In genomic region chr6:88688171-88688570, GRCm38 (mm10) we compare ENCODE assay signal across 24 mouse cellular contexts. TPM values are rescaled to one million over a fixed set of nuclear protein-coding genes. Genes with fewer than 3 reads are reported as not detected.
DNase-seq lines count a peak whose midpoint lies in the region; ATAC-seq and TF ChIP-seq lines count a peak whose summit lies in the region.
"Had no signal": no experiment of that assay in that cellular context is flagged by ENCODE, and none has a peak within 500 bp of the region (broad histone marks: within the 10 kb centered on the region; RNA-seq: fewer than 3 reads in every experiment).

No protein-coding gene starts in this region.

- WGBS in kidney, adult 2 months: 64% methylated on average over 11 of the region's 11 CpGs
- 78% methylated on average over 11 of the region's 11 CpGs for WGBS in kidney, embryonic 16.5 days
- WGBS in intestine, embryonic 16.5 days: 55% methylated on average over 11 of the region's 11 CpGs
- WGBS in stomach, postnatal 0 days: 52% methylated on average over 11 of the region's 11 CpGs
- WGBS in forebrain, embryonic 10.5 days: 92% methylated on average over 11 of the region's 11 CpGs

- H3K4me2 ChIP-seq in kidney, embryonic 16.5 days (replicated peaks; ENCODE audit: low read depth, low read length): no peak overlapping the region
- H3K4me2 ChIP-seq in intestine, embryonic 16.5 days (ENCODE audit: low read depth, low read length): no peak overlapping the region
- H3K4me2 ChIP-seq in stomach, postnatal 0 days (replicated peaks; ENCODE audit: low read depth): peak overlapping the region; percentile 14; the same call in 1 of the 2 replicates
- H3K4me2 ChIP-seq: embryonic facial prominence, embryonic 12.5 days; heart, embryonic 11.5 days; hindbrain, embryonic 13.5 days; midbrain, embryonic 12.5 days had no signal

- TF ChIP-seq EP300 in stomach, postnatal 0 days (optimal IDR thresholded peaks at IDR 0.05): no peak

- no peaks in the 10 kb centered on the region for H3K9me3 ChIP-seq in kidney, embryonic 16.5 days (ENCODE audit: low read length)
- no peaks in the 10 kb centered on the region for H3K9me3 ChIP-seq in intestine, embryonic 16.5 days (ENCODE audit: control insufficient read depth, low read length)
- no peaks in the 10 kb centered on the region for H3K9me3 ChIP-seq in stomach, postnatal 0 days (ENCODE audit: control insufficient read depth, low read length)
- no peaks in the 10 kb centered on the region for H3K9me3 ChIP-seq in forebrain, embryonic 10.5 days
- H3K9me3 ChIP-seq: embryonic facial prominence, embryonic 12.5 days; hindbrain, embryonic 13.5 days; midbrain, embryonic 12.5 days had no signal

- no peak for ATAC-seq in kidney, embryonic 16.5 days (ENCODE audit: low FRiP score, low TSS enrichment)
- no peak for ATAC-seq in intestine, embryonic 16.5 days
- ATAC-seq in stomach, postnatal 0 days (ENCODE audit: low FRiP score, low TSS enrichment): no peak
- ATAC-seq: forebrain, embryonic 16.5 days; inflammation-experienced regulatory T-cells, adult 6 months had no signal

- no peak for TF ChIP-seq CTCF in kidney, adult 2 months (conservative IDR thresholded peaks at IDR 0.05; ENCODE audit: insufficient read depth, insufficient read length, low read depth, low read length)
- no peak for TF ChIP-seq CTCF in stomach, postnatal 0 days (IDR thresholded peaks at IDR 0.05; ENCODE audit: low read depth)
- TF ChIP-seq CTCF in gastrocnemius, adult 2 months (IDR thresholded peaks at IDR 0.05): no peak

- intact Hi-C loops in gastrocnemius, adult 2 months (cut with DNase I): no loop called here

- DNase-seq in kidney, adult 2 months: peak; percentile 79
- DNase-seq in kidney, postnatal 14 days: peak; percentile 56
- DNase-seq in stomach, postnatal 0 days (ENCODE audit: low spot score): no peak
- DNase-seq in gastrocnemius, adult 2 months: no peak
- no peak for DNase-seq in forebrain, embryonic 10.5 days (ENCODE audit: extremely low spot score, low spot score)
- DNase-seq: B cell, adult 2 months; cerebellum, adult 9-11 months; heart, postnatal 14 days; left cerebral cortex, postnatal 4 days; liver; retina, postnatal 1 day; thymus, adult 18-20 months; thymus, postnatal 4 days had no signal

- H3K9ac ChIP-seq in kidney, embryonic 16.5 days (replicated peaks; ENCODE audit: low read length): no peak overlapping the region
- no peak overlapping the region for H3K9ac ChIP-seq in intestine, embryonic 16.5 days (ENCODE audit: low read depth, low read length)
- H3K9ac ChIP-seq in stomach, postnatal 0 days (ENCODE audit: low read length): no peak overlapping the region
- H3K9ac ChIP-seq: embryonic facial prominence, embryonic 12.5 days; hindbrain, embryonic 13.5 days; midbrain, embryonic 12.5 days had no signal

- TF ChIP-seq POLR2A in kidney, adult 2 months (IDR thresholded peaks at IDR 0.05; ENCODE audit: low read depth, low read length): no peak

- no peak overlapping the region for H3K4me3 ChIP-seq in kidney, adult 2 months (ENCODE audit: insufficient read depth, low read depth, low read length)
- no peak overlapping the region for H3K4me3 ChIP-seq in kidney, embryonic 16.5 days (ENCODE audit: low read length)
- no peak overlapping the region for H3K4me3 ChIP-seq in intestine, embryonic 16.5 days (ENCODE audit: low read length)
- H3K4me3 ChIP-seq in stomach, postnatal 0 days (ENCODE audit: low read depth, low read length): no peak overlapping the region
- no peak overlapping the region for H3K4me3 ChIP-seq in gastrocnemius, adult 2 months
- H3K4me3 ChIP-seq in forebrain, embryonic 10.5 days: no peak overlapping the region
- H3K4me3 ChIP-seq: embryonic facial prominence, embryonic 12.5 days; hindbrain, embryonic 13.5 days; left cerebral cortex, adult 2 months; midbrain, embryonic 12.5 days had no signal

- H3K27ac ChIP-seq in kidney, adult 2 months (ENCODE audit: insufficient read depth, low read depth, low read length): peak overlapping the region; percentile 19; the same call in 1 of the 2 replicates
- no peak overlapping the region for H3K27ac ChIP-seq in kidney, embryonic 16.5 days (ENCODE audit: low read length)
- H3K27ac ChIP-seq in intestine, embryonic 16.5 days (ENCODE audit: low read length): peak overlapping the region; percentile 92
- H3K27ac ChIP-seq in stomach, postnatal 0 days (replicated peaks): peak overlapping the region; percentile 88
- H3K27ac ChIP-seq in gastrocnemius, adult 2 months: no peak overlapping the region
- no peak overlapping the region for H3K27ac ChIP-seq in forebrain, embryonic 10.5 days
- H3K27ac ChIP-seq: embryonic facial prominence, embryonic 12.5 days; hindbrain, embryonic 13.5 days; left cerebral cortex, adult 2 months; midbrain, embryonic 12.5 days had no signal

- H3K36me3 ChIP-seq in kidney, adult 2 months (ENCODE audit: control insufficient read depth, insufficient read depth, low read length): no peaks in the 10 kb centered on the region
- no peaks in the 10 kb centered on the region for H3K36me3 ChIP-seq in kidney, embryonic 16.5 days (ENCODE audit: insufficient read depth, low read length)
- no peaks in the 10 kb centered on the region for H3K36me3 ChIP-seq in intestine, embryonic 16.5 days (ENCODE audit: control insufficient read depth, insufficient read depth, low read length)
- H3K36me3 ChIP-seq in stomach, postnatal 0 days (ENCODE audit: control insufficient read depth, insufficient read depth, low read length): no peaks in the 10 kb centered on the region
- no peaks in the 10 kb centered on the region for H3K36me3 ChIP-seq in forebrain, embryonic 10.5 days (replicated peaks)
- H3K36me3 ChIP-seq: embryonic facial prominence, embryonic 12.5 days; hindbrain, embryonic 13.5 days; midbrain, embryonic 12.5 days had no signal

- no peaks in the 10 kb centered on the region for H3K27me3 ChIP-seq in kidney, adult 2 months (replicated peaks; ENCODE audit: control insufficient read depth, insufficient read depth, low read length)
- no peaks in the 10 kb centered on the region for H3K27me3 ChIP-seq in kidney, embryonic 16.5 days (ENCODE audit: insufficient read depth, low read length)
- H3K27me3 ChIP-seq in intestine, embryonic 16.5 days (replicated peaks; ENCODE audit: control insufficient read depth, insufficient read depth, low read length): no peaks in the 10 kb centered on the region
- H3K27me3 ChIP-seq in stomach, postnatal 0 days (ENCODE audit: control insufficient read depth, insufficient read depth, low read length): no peaks in the 10 kb centered on the region
- no peaks in the 10 kb centered on the region for H3K27me3 ChIP-seq in forebrain, embryonic 10.5 days (ENCODE audit: poor library complexity, severe bottlenecking)
- H3K27me3 ChIP-seq: embryonic facial prominence, embryonic 12.5 days; hindbrain, embryonic 13.5 days; midbrain, embryonic 12.5 days had no signal

- H3K4me1 ChIP-seq in kidney, adult 2 months (ENCODE audit: control insufficient read depth, insufficient read depth, low read length): peaks cover 3% of the 10 kb centered on the region; the same call in 1 of the 2 replicates
- no peaks in the 10 kb centered on the region for H3K4me1 ChIP-seq in kidney, embryonic 16.5 days (ENCODE audit: insufficient read depth, low read length)
- H3K4me1 ChIP-seq in intestine, embryonic 16.5 days (ENCODE audit: control insufficient read depth, insufficient read depth, low read length): peaks cover 19% of the 10 kb centered on the region
- no peaks in the 10 kb centered on the region; the same call in 1 of the 2 replicates for H3K4me1 ChIP-seq in stomach, postnatal 0 days (replicated peaks; ENCODE audit: control insufficient read depth, insufficient read depth)
- peaks cover 8% of the 10 kb centered on the region for H3K4me1 ChIP-seq in forebrain, embryonic 10.5 days
- H3K4me1 ChIP-seq: embryonic facial prominence, embryonic 12.5 days had no signal

RNA-seq across cellular contexts. Expression of gene Mgll, which starts 36.0 kb away (rescaled TPM):
- 152 and 159 TPM in 2 replicates for polyA plus RNA-seq in kidney, adult 2 months (2012; rRNA removed)
- 40.2 and 48.0 TPM in 2 replicates for polyA plus RNA-seq in kidney, embryonic 16.5 days (2015; fragmentation: Nextera tagmentation; extraction: Ambion mirVana)
- polyA plus RNA-seq in intestine, embryonic 16.5 days (2015; fragmentation: Nextera tagmentation; extraction: Ambion mirVana): 73.3 and 82.8 TPM in 2 replicates
- 117 and 127 TPM in 2 replicates for polyA plus RNA-seq in stomach, postnatal 0 days (2015; fragmentation: Nextera tagmentation; extraction: Ambion mirVana)
- 10 to 100 TPM; 22.5 to 46.8 TPM for total RNA-seq in gastrocnemius, adult 2 months (2021)
- polyA plus RNA-seq in forebrain, embryonic 10.5 days (2016; fragmentation: Nextera tagmentation; extraction: Ambion mirVana): 5.8 and 7.4 TPM in 2 replicates

RNA-seq across cellular contexts. Expression of gene Kbtbd12, which starts 50.4 kb away (rescaled TPM):
- 0.44 TPM in 1 of 2 replicates, not detected in the other for polyA plus RNA-seq in kidney, adult 2 months (2012; rRNA removed)
- 0.84 TPM in 1 of 2 replicates, not detected in the other for polyA plus RNA-seq in kidney, embryonic 16.5 days (2015; fragmentation: Nextera tagmentation; extraction: Ambion mirVana)
- 0.21 and 0.32 TPM in 2 replicates for polyA plus RNA-seq in intestine, embryonic 16.5 days (2015; fragmentation: Nextera tagmentation; extraction: Ambion mirVana)
- 0.28 and 0.62 TPM in 2 replicates for polyA plus RNA-seq in stomach, postnatal 0 days (2015; fragmentation: Nextera tagmentation; extraction: Ambion mirVana)
- 10 to 100 TPM; 71.2 to 96.1 TPM for total RNA-seq in gastrocnemius, adult 2 months (2021)
- polyA plus RNA-seq in forebrain, embryonic 10.5 days (2016; fragmentation: Nextera tagmentation; extraction: Ambion mirVana): 0.22 and 0.25 TPM in 2 replicates
- total RNA-seq: monocyte, adult 5-6 weeks had no signal
- polyA plus RNA-seq: embryonic facial prominence, embryonic 12.5 days; inflammation-experienced regulatory T-cells, adult 6 months; midbrain, embryonic 12.5 days; neural tube, embryonic 11.5 days had no signal

Comparison
In these comparisons a context has a peak if more than half of its experiments do, and no peak if none do; other contexts are left out.
1. H3K27ac ChIP-seq: peak in kidney, adult 2 months (single experiment), intestine, embryonic 16.5 days (single experiment) and stomach, postnatal 0 days (single experiment); none in kidney, embryonic 16.5 days (single experiment), gastrocnemius, adult 2 months (single experiment) and forebrain, embryonic 10.5 days (single experiment).
2. DNase-seq: peak in kidney, adult 2 months (single experiment) and kidney, postnatal 14 days (single experiment); none in stomach, postnatal 0 days (single experiment), gastrocnemius, adult 2 months (single experiment) and forebrain, embryonic 10.5 days (single experiment).